Mouse (Mus musculus): Measurements from ENCODE around the gene Adamts4. TPM values are rescaled to one million over a fixed set of nuclear protein-coding genes. Genes with fewer than 3 reads are reported as not detected.

Adamts4 gene
- polyA plus RNA-seq, 1 experiment from 2014 or later, result 11.7 TPM

- Histone ChIP-seq H3K27ac (replicated peaks; ENCODE audit: low read depth, low read length) (peak overlapping the region; percentile 93), H3K4me3 (ENCODE audit: low read depth, low read length) (peak overlapping the region; percentile 77), H3K36me3 (ENCODE audit: control insufficient read depth, insufficient read depth, low read length) (peaks cover 30% of the 10 kb centered on the region), H3K9ac (ENCODE audit: low read depth, low read length) (peak overlapping the region; percentile 62), H3K27me3 (replicated peaks; ENCODE audit: control insufficient read depth, insufficient read depth, low read length) (no peaks in the 10 kb centered on the region), H3K4me1 (ENCODE audit: control insufficient read depth, insufficient read depth, low read length) (peaks cover 46% of the 10 kb centered on the region), H3K4me2 (ENCODE audit: low read depth, low read length) (peak overlapping the region; percentile 63), H3K9me3 (ENCODE audit: control insufficient read depth, low read length) (no peaks in the 10 kb centered on the region)
- ATAC-seq (ENCODE audit: low read depth) (no peak), DNase-seq (ENCODE audit: low spot score) (no peak)
- WGBS, result 8% methylated on average over 13 of the region's 13 CpGs
Observed at GRCm38 (mm10) chr1:171247453-171247841, 2.8 kb upstream of the Adamts4 start.

GRCm38 (mm10) chr1:171247916-171248315 lies 2.3 kb upstream of the Adamts4 start:
- DNase-seq (ENCODE audit: low spot score), result peak; percentile 35
- no peaks in the 10 kb centered on the region for H3K9me3 ChIP-seq (ENCODE audit: control insufficient read depth, low read length)

DNA sequence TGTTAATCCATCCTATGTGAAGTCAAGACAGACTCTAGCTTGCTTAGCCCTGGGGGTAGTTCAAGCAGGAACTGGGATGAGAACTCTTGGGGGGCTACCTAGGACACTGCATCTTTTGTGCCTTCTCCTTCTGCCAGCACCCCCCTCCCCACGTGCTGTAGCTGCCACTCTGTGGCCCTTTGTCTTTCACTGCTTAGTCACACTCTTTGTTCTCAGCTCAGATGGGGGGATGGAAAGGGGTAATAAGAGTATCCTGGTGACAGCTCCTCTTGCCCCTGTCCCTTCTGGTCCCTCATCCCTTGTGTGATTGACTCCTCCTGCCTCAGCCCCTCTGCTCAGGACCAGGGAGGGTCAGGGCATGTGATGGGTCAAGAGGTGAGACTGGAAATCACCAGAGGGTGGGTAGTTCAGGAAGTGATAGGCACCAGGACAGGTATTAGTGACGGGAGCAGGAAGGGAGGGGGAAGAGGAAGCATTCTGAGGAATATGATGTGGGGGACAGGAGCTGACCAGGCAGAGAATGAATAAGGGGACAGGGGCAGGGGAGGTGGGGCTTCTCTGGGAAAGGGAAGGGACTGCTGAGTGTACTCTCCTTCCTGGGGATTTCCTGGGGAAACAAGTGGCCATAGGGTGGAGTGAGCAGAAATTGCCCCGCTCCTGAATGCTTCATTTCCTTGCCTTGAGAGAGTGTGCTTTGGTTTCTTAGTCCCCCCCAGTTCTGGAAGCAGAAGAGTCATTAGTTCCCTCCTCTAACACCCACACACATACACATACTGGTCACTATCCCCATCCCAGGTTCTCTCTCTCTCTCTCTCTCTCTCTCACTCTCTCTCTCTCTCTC lies 1.6 kb upstream of the Adamts4 start:
- Histone ChIP-seq H3K27me3 (replicated peaks; ENCODE audit: control insufficient read depth, insufficient read depth, low read length) (no peaks in the 10 kb centered on the region), H3K36me3 (ENCODE audit: control insufficient read depth, insufficient read depth, low read length) (peaks cover 26% of the 10 kb centered on the region), H3K27ac (replicated peaks; ENCODE audit: low read depth, low read length) (peak overlapping the region; percentile 93), H3K9me3 (ENCODE audit: control insufficient read depth, low read length) (no peaks in the 10 kb centered on the region), H3K4me3 (ENCODE audit: low read depth, low read length) (no peak overlapping the region), H3K9ac (ENCODE audit: low read depth, low read length) (no peak overlapping the region), H3K4me1 (ENCODE audit: control insufficient read depth, insufficient read depth, low read length) (peaks cover 50% of the 10 kb centered on the region), H3K4me2 (ENCODE audit: low read depth, low read length) (0 out of 2 replicates have a peak overlapping the region, but pooled peaks have one; percentile 8)
- 32% methylated on average over 2 of the region's 3 CpGs for WGBS
- ATAC-seq (ENCODE audit: low read depth) (no peak), DNase-seq (ENCODE audit: low spot score) (no peak)

More at GRCm38 (mm10) chr1:171247916-171248315, 2.3 kb upstream of the Adamts4 start:
- Histone ChIP-seq H3K4me1 (ENCODE audit: control insufficient read depth, insufficient read depth, low read length) (peaks cover 50% of the 10 kb centered on the region), H3K27me3 (replicated peaks; ENCODE audit: control insufficient read depth, insufficient read depth, low read length) (no peaks in the 10 kb centered on the region), H3K4me2 (ENCODE audit: low read depth, low read length) (peak overlapping the region; percentile 63), H3K27ac (replicated peaks; ENCODE audit: low read depth, low read length) (peak overlapping the region; percentile 93), H3K36me3 (ENCODE audit: control insufficient read depth, insufficient read depth, low read length) (peaks cover 28% of the 10 kb centered on the region), H3K9ac (ENCODE audit: low read depth, low read length) (peak overlapping the region; percentile 62; the same call in 1 of the 2 replicates), H3K4me3 (ENCODE audit: low read depth, low read length) (peak overlapping the region; percentile 77; the same call in 1 of the 2 replicates)
- WGBS, result 18% methylated on average over 4 of the region's 4 CpGs
- ATAC-seq (ENCODE audit: low read depth), result no peak

DNA sequence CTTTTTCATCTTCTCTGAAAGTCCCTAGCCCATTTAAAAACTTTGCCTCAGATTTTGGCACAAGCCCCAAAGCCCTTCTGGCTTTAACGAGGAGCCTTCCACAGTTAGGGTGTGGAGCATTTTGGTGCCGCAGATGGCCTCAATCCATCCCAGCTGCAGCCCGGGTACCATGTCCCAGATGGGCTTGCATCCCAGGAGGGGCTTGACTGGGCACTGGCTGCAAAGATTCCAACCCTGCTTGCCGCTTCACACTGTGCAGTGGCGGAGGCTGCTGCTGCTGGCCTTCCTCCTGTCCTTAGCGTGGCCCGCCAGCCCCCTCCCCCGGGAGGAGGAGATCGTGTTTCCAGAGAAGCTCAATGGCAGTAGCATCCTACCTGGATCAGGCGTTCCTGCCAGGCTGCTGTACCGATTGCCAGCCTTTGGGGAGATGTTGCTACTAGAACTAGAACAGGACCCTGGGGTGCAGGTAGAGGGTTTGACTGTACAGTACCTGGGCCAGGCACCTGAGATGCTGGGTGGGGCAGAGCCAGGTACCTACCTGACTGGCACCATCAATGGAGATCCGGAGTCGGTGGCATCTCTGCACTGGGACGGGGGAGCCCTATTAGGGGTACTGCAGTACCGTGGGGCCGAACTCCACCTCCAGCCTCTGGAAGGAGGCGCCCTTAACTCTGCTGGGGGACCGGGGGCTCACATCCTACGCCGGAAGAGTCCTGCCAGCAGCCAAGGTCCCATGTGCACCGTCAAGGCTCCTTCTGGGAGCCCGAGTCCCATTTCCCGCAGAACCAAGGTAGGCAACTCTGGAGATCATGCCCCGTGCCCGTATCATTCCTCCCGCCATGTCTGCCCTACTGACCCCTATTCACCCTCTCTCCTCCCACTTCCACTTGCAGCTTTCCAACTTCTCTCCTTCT lies 716 bp downstream of the Adamts4 start, which contains the start of gene Ndufs2:
Gene Ndufs2 (minus strand): TSS at position 709 of the 914 bp plus-strand sequence.
- peak within 1 kb of the TSS; percentile 63 for H3K9ac ChIP-seq (ENCODE audit: low read depth, low read length)
- peaks cover 47% of the 10 kb centered on the region for H3K4me1 ChIP-seq (ENCODE audit: control insufficient read depth, insufficient read depth, low read length)
- no peaks in the 10 kb centered on the region for H3K27me3 ChIP-seq (replicated peaks; ENCODE audit: control insufficient read depth, insufficient read depth, low read length)
- 0 out of 2 replicates have a peak, but pooled peaks have one; percentile 10 for ATAC-seq (ENCODE audit: low read depth)
- peak; percentile 75 for DNase-seq (ENCODE audit: low spot score)
- H3K4me2 ChIP-seq (ENCODE audit: low read depth, low read length), result peak within 1 kb of the TSS; percentile 80
- 9% methylated on average over 26 of the region's 26 CpGs for WGBS
- H3K4me3 ChIP-seq (ENCODE audit: low read depth, low read length), result peak within 1 kb of the TSS; percentile 46
- peaks cover 26% of the 10 kb centered on the region for H3K36me3 ChIP-seq (ENCODE audit: control insufficient read depth, insufficient read depth, low read length)
- H3K9me3 ChIP-seq (ENCODE audit: control insufficient read depth, low read length), result no peaks in the 10 kb centered on the region
- peak within 1 kb of the TSS; percentile 93 for H3K27ac ChIP-seq (replicated peaks; ENCODE audit: low read depth, low read length)

DNA sequence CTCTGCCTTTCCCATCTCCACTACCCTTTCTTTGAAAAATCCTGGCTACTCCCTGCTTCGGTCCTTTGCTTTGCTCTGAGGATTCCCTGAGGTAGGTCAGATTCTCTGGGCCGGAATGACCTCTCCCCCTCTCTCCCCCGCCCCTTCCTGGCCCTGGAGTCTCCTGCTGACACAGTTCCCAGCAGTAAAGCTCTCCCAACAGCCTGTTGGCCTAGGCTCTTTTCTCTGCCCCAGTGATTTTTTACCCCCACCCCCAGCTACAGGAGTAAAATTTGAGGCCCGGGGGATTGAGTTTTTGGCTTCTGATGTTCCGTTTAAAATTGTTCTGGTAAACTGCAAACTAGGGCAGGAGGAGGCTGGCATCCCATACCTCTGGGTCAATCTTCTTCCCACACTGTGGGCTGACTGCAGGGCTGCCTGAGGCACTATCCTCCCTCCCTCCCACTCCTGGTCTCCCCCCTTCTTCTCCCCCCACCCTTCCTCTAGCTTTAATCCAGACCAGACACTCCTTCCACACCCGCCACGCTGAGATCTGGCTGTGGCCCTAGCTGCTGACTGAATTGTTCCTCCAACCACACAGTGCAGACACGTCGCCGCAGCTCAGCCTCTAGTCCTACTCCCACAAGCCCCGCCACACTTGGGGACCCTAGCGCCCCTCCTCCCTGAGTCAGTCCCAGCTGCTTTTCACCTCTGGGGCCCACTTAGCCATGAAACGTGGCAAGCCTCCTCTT lies 1.5 kb downstream of the Adamts4 start:
- DNase-seq (ENCODE audit: low spot score) (peak; percentile 92), ATAC-seq (ENCODE audit: low read depth) (peak; percentile 54)
- WGBS, result 2% methylated on average over 13 of the region's 13 CpGs

DNA sequence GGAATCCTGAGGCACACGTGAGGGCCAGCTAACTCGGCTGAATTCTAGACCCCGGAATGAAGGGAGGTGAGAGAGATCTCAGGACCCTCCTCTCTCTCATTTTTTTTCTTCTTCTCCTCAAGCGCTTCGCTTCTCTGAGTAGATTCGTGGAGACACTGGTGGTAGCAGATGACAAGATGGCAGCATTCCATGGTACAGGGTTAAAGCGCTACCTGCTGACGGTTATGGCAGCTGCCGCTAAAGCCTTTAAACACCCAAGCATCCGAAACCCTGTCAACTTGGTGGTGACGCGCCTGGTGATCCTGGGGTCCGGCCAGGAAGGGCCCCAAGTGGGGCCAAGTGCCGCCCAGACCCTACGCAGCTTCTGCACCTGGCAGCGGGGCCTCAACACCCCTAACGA lies 2.2 kb downstream of the Adamts4 start:
- 30% methylated on average over 17 of the region's 17 CpGs for WGBS
- peaks cover 42% of the 10 kb centered on the region for H3K4me1 ChIP-seq (ENCODE audit: control insufficient read depth, insufficient read depth, low read length)
- peak overlapping the region; percentile 80 for H3K4me2 ChIP-seq (ENCODE audit: low read depth, low read length)
- peak overlapping the region; percentile 46 for H3K4me3 ChIP-seq (ENCODE audit: low read depth, low read length)
- no peak for DNase-seq (ENCODE audit: low spot score)
- H3K36me3 ChIP-seq (ENCODE audit: control insufficient read depth, insufficient read depth, low read length), result peaks cover 37% of the 10 kb centered on the region
- H3K9ac ChIP-seq (ENCODE audit: low read depth, low read length), result peak overlapping the region; percentile 63
- peak overlapping the region; percentile 93 for H3K27ac ChIP-seq (replicated peaks; ENCODE audit: low read depth, low read length)
- H3K9me3 ChIP-seq (ENCODE audit: control insufficient read depth, low read length), result no peaks in the 10 kb centered on the region
- peak; percentile 0; the same call in 1 of the 2 replicates for ATAC-seq (ENCODE audit: low read depth)
- no peaks in the 10 kb centered on the region for H3K27me3 ChIP-seq (replicated peaks; ENCODE audit: control insufficient read depth, insufficient read depth, low read length)

More for the DNA sequence above, 1.5 kb downstream of the Adamts4 start:
- H3K4me1 ChIP-seq (ENCODE audit: control insufficient read depth, insufficient read depth, low read length), result peaks cover 42% of the 10 kb centered on the region
- H3K9me3 ChIP-seq (ENCODE audit: control insufficient read depth, low read length), result no peaks in the 10 kb centered on the region
- peak overlapping the region; percentile 80 for H3K4me2 ChIP-seq (ENCODE audit: low read depth, low read length)
- H3K27me3 ChIP-seq (replicated peaks; ENCODE audit: control insufficient read depth, insufficient read depth, low read length), result no peaks in the 10 kb centered on the region
- peak overlapping the region; percentile 63 for H3K9ac ChIP-seq (ENCODE audit: low read depth, low read length)
- H3K36me3 ChIP-seq (ENCODE audit: control insufficient read depth, insufficient read depth, low read length), result peaks cover 32% of the 10 kb centered on the region
- peak overlapping the region; percentile 46 for H3K4me3 ChIP-seq (ENCODE audit: low read depth, low read length)
- H3K27ac ChIP-seq (replicated peaks; ENCODE audit: low read depth, low read length), result peak overlapping the region; percentile 93

DNA sequence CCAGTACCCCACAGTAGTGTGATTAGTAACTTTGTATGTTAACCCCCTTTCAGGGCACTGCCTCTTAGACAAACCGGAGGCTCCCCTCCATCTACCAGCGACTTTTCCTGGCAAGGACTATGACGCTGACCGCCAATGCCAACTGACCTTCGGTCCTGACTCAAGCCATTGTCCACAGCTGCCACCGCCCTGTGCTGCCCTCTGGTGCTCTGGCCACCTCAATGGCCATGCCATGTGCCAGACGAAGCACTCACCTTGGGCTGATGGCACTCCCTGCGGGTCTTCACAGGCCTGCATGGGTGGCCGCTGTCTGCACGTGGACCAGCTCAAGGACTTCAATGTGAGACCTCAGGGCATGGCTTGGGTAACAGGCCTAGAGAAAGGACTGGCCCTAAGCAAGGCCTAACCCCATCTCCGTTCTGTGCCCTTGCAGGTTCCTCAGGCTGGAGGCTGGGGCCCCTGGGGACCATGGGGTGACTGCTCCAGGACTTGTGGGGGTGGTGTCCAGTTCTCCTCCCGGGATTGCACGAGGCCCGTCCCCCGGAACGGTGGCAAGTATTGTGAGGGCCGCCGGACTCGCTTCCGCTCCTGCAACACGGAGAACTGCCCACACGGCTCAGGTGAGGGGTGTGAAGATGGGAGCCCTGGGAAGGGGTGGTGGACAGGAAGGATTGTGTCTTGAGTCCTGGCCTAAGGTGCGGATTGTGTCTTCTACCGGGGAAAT lies 6.0 kb downstream of the Adamts4 start:
- WGBS, result 90% methylated on average over 24 of the region's 24 CpGs
- Histone ChIP-seq H3K4me2 (ENCODE audit: low read depth, low read length) (no peak overlapping the region), H3K4me3 (ENCODE audit: low read depth, low read length) (no peak overlapping the region), H3K4me1 (ENCODE audit: control insufficient read depth, insufficient read depth, low read length) (peaks cover 14% of the 10 kb centered on the region), H3K36me3 (ENCODE audit: control insufficient read depth, insufficient read depth, low read length) (peaks cover 65% of the 10 kb centered on the region), H3K9me3 (ENCODE audit: control insufficient read depth, low read length) (no peaks in the 10 kb centered on the region), H3K27ac (replicated peaks; ENCODE audit: low read depth, low read length) (no peak overlapping the region), H3K27me3 (replicated peaks; ENCODE audit: control insufficient read depth, insufficient read depth, low read length) (no peaks in the 10 kb centered on the region), H3K9ac (ENCODE audit: low read depth, low read length) (no peak overlapping the region)
- DNase-seq (ENCODE audit: low spot score), result no peak
- ATAC-seq (ENCODE audit: low read depth), result no peak
